Mouse (Mus musculus) lung, adult 2 months (tissue): ENCODE data around the gene Rpn1.

ENCODE experiments used
- CTCF ChIP-seq: fragments of 200-500 bp; IDR thresholded peaks from 2 replicates; pipeline ENCODE4 v1.5.1; 2011; ENCODE audit warnings: mild to moderate bottlenecking, low read length, control low read depth; ENCODE audit not compliant: insufficient read depth
- POLR2A ChIP-seq: fragments of 200-500 bp; IDR thresholded peaks from 2 replicates; pipeline ENCODE4 v1.6.1; 2011; ENCODE audit warnings: low read depth, mild to moderate bottlenecking, control low read depth, low read length, borderline replicate concordance; ENCODE audit errors: extremely low read depth

DNA sequence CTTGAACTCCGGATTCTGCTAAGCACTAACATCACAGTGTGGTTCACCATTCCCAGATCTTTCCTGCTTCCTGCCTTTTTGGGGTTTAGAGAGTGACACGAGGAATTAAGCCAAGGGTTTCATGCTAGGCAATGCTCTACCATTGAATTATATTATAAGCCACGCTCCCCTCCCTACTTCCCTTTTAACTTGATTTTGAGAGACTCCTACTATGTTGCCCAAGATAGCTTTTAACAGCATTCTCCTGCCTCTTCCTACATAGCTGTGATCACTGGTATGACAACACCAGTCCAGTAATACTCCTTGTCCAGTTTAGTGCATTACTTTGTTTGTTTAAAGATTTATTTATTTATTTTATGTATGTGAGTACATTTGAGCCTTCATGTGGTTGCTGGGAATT is 16.6 kb upstream of the Rpn1 start:
- TF ChIP-seq CTCF (no peak), POLR2A (no peak)
